Mouse (Mus musculus) CH12.LX (cell line): Measurements from ENCODE around the gene Olfr315. TPM values are rescaled to one million over a fixed set of nuclear protein-coding genes. Genes with fewer than 3 reads are reported as not detected.
A peak's percentile ranks its signal among the peaks of the same experiment; 100 is the strongest.

ENCODE experiments used
- DNase-seq: peaks from one replicate; pipeline ENCODE4 v3.0.0-alpha.2; 2013; ENCODE audit errors: extremely low read depth
- H3K27ac ChIP-seq: 2 replicates; pipeline ENCODE4 v1.5.1; 2012; ENCODE audit warnings: low read depth, mild to moderate bottlenecking, control low read depth, moderate library complexity; ENCODE audit not compliant: insufficient read depth
- H3K27me3 ChIP-seq: replicated peaks from 2 replicates; pipeline ENCODE3; 2012; ENCODE audit warnings: inconsistent platforms
- H3K36me3 ChIP-seq, 2 experiments: replicated peaks in 1 of 2; 2 replicates each; pipeline versions ENCODE3 to v1.6.1; 2012; ENCODE audit warnings: inconsistent platforms in 1 of 2, low read length in 1 of 2, mild to moderate bottlenecking in 1 of 2, mixed read lengths in 1 of 2, moderate library complexity in 1 of 2; ENCODE audit not compliant: control insufficient read depth in 1 of 2, insufficient read depth in 1 of 2
- H3K4me1 ChIP-seq, 2 experiments: 2 replicates each; pipeline ENCODE4 v1.6.1; 2012; ENCODE audit warnings: inconsistent platforms in 1 of 2, moderate library complexity in 1 of 2; ENCODE audit not compliant: insufficient read depth in 2 of 2, control insufficient read depth in 1 of 2
- H3K4me2 ChIP-seq: 2 replicates; pipeline ENCODE4 v1.6.1; 2012; ENCODE audit warnings: low read depth, mild to moderate bottlenecking, control low read depth; ENCODE audit not compliant: poor library complexity, insufficient read depth, severe bottlenecking
- H3K4me3 ChIP-seq, 3 experiments: fragments of 150-350 bp in 1 of 3; sonication (generic) in 1 of 3; replicated peaks in 1 of 3; 2 replicates each; pipeline versions ENCODE3 to v1.5.1; 2011 to 2012; ENCODE audit warnings: low read depth in 2 of 3, low read length in 2 of 3, mild to moderate bottlenecking in 2 of 3, moderate library complexity in 2 of 3, control low read depth in 1 of 3, improper control_type of control experiment in 1 of 3, inconsistent platforms in 1 of 3, mixed read lengths in 1 of 3; ENCODE audit not compliant: poor library complexity in 1 of 3
- H3K79me2 ChIP-seq: replicated peaks from 2 replicates; pipeline ENCODE4 v1.6.1; 2012; ENCODE audit warnings: mild to moderate bottlenecking, moderate library complexity; ENCODE audit not compliant: control insufficient read depth, poor library complexity, insufficient read depth, severe bottlenecking; ENCODE audit errors: extremely low read depth
- H3K9ac ChIP-seq: 2 replicates; pipeline ENCODE4 v1.6.1; 2012; ENCODE audit warnings: low read depth, mild to moderate bottlenecking, control low read depth, moderate library complexity; ENCODE audit not compliant: insufficient read depth
- H3K9me3 ChIP-seq: replicated peaks from 2 replicates; pipeline ENCODE3; 2012; ENCODE audit warnings: low read length, inconsistent platforms, mixed read lengths
- BHLHE40 ChIP-seq: IDR thresholded peaks from 2 replicates; pipeline ENCODE4 v1.6.1; 2011; ENCODE audit warnings: mild to moderate bottlenecking, low read depth, low read length, improper control_type of control experiment
- CHD1 ChIP-seq: IDR thresholded peaks from 2 replicates; pipeline ENCODE4 v1.6.1; 2012; ENCODE audit warnings: low read depth, low read length, improper control_type of control experiment, inconsistent platforms
- CHD2 ChIP-seq: IDR thresholded peaks from 2 replicates; pipeline ENCODE4 v1.6.1; 2011; ENCODE audit warnings: low read length, improper control_type of control experiment
- CTCF ChIP-seq, 2 experiments: IDR thresholded peaks in 1 of 2; conservative IDR thresholded peaks in 1 of 2; 2 replicates each; pipeline ENCODE4 v1.5.1; 2011 to 2012; ENCODE audit warnings: low read depth in 2 of 2, low read length in 2 of 2, improper control_type of control experiment in 1 of 2, inconsistent platforms in 1 of 2, mild to moderate bottlenecking in 1 of 2, moderate library complexity in 1 of 2
- E2F4 ChIP-seq: IDR thresholded peaks from 2 replicates; pipeline ENCODE4 v1.6.1; 2011; ENCODE audit warnings: low read depth, low read length, improper control_type of control experiment; ENCODE audit not compliant: insufficient replicate concordance
- ELF1 ChIP-seq: IDR thresholded peaks from 2 replicates; pipeline ENCODE4 v1.6.1; 2014; ENCODE audit warnings: low read depth, mild to moderate bottlenecking, inconsistent platforms, low read length, improper control_type of control experiment
- EP300 ChIP-seq: IDR thresholded peaks from 2 replicates; pipeline ENCODE4 v1.6.1; 2011; ENCODE audit warnings: low read length, improper control_type of control experiment
- ETS1 ChIP-seq: conservative IDR thresholded peaks from 2 replicates; pipeline ENCODE4 v1.6.1; 2012; ENCODE audit warnings: low read depth, mild to moderate bottlenecking, inconsistent platforms, low read length, improper control_type of control experiment, moderate library complexity
- HCFC1 ChIP-seq: IDR thresholded peaks from 2 replicates; pipeline ENCODE4 v1.6.1; 2012; ENCODE audit warnings: low read depth, mild to moderate bottlenecking, inconsistent platforms, low read length, improper control_type of control experiment
- IRF4 ChIP-seq: IDR thresholded peaks from 2 replicates; pipeline ENCODE4 v1.6.1; 2014; ENCODE audit warnings: low read depth, mild to moderate bottlenecking, inconsistent platforms, low read length, improper control_type of control experiment
- JUN ChIP-seq: IDR thresholded peaks from 2 replicates; pipeline ENCODE4 v1.6.1; 2011; ENCODE audit warnings: low read depth, mild to moderate bottlenecking, low read length, improper control_type of control experiment, moderate library complexity; ENCODE audit not compliant: insufficient read depth
- JUND ChIP-seq: conservative IDR thresholded peaks from 2 replicates; pipeline ENCODE4 v1.6.1; 2011; ENCODE audit warnings: low read depth, low read length, improper control_type of control experiment
- KAT2A ChIP-seq: IDR thresholded peaks from 2 replicates; pipeline ENCODE4 v1.6.1; 2012; ENCODE audit warnings: low read length, improper control_type of control experiment, inconsistent platforms; ENCODE audit not compliant: insufficient replicate concordance
- MAFK ChIP-seq: IDR thresholded peaks from 2 replicates; pipeline ENCODE4 v1.6.1; 2011; ENCODE audit warnings: low read length, improper control_type of control experiment; ENCODE audit not compliant: insufficient replicate concordance
- MAX ChIP-seq: IDR thresholded peaks from 2 replicates; pipeline ENCODE4 v1.6.1; 2011; ENCODE audit warnings: low read length, improper control_type of control experiment
- MAZ ChIP-seq: IDR thresholded peaks from 2 replicates; pipeline ENCODE4 v1.6.1; 2012; ENCODE audit warnings: low read depth, mild to moderate bottlenecking, inconsistent platforms, low read length, improper control_type of control experiment, moderate library complexity
- MEF2A ChIP-seq: IDR thresholded peaks from 2 replicates; pipeline ENCODE4 v1.6.1; 2014; ENCODE audit warnings: low read depth, mild to moderate bottlenecking, inconsistent platforms, low read length, improper control_type of control experiment, borderline replicate concordance
- MYC ChIP-seq: IDR thresholded peaks from 2 replicates; pipeline ENCODE4 v1.6.1; 2011; ENCODE audit warnings: low read depth, mild to moderate bottlenecking, improper control_type of control experiment, low read length
- NELFE ChIP-seq: IDR thresholded peaks from 2 replicates; pipeline ENCODE4 v1.6.1; 2011; ENCODE audit warnings: low read depth, low read length, improper control_type of control experiment
- NRF1 ChIP-seq: IDR thresholded peaks from 2 replicates; pipeline ENCODE4 v1.6.1; 2014; ENCODE audit warnings: low read depth, mild to moderate bottlenecking, inconsistent platforms, low read length, improper control_type of control experiment, moderate library complexity
- POLR2A ChIP-seq: IDR thresholded peaks from 2 replicates; pipeline ENCODE4 v1.6.1; 2011; ENCODE audit warnings: low read depth, mild to moderate bottlenecking, improper control_type of control experiment, low read length
- POLR2AphosphoS2 ChIP-seq: IDR thresholded peaks from 2 replicates; pipeline ENCODE4 v1.6.1; 2011; ENCODE audit warnings: low read depth, low read length, improper control_type of control experiment
- RAD21 ChIP-seq: IDR thresholded peaks from 2 replicates; pipeline ENCODE4 v1.6.1; 2011; ENCODE audit warnings: low read depth, mild to moderate bottlenecking, low read length, improper control_type of control experiment, moderate library complexity
- RCOR1 ChIP-seq: conservative IDR thresholded peaks from 2 replicates; pipeline ENCODE4 v1.6.1; 2012; ENCODE audit warnings: low read depth, mild to moderate bottlenecking, inconsistent platforms, low read length, improper control_type of control experiment
- SIN3A ChIP-seq: IDR thresholded peaks from 2 replicates; pipeline ENCODE4 v1.6.1; 2012; ENCODE audit warnings: low read length, improper control_type of control experiment, inconsistent platforms
- SMC3 ChIP-seq: IDR thresholded peaks from 2 replicates; pipeline ENCODE4 v1.6.1; 2011; ENCODE audit warnings: low read depth, low read length, improper control_type of control experiment
- TBP ChIP-seq: conservative IDR thresholded peaks from 2 replicates; pipeline ENCODE4 v1.6.1; 2011; ENCODE audit warnings: low read depth, low read length, improper control_type of control experiment
- TCF12 ChIP-seq: IDR thresholded peaks from 2 replicates; pipeline ENCODE4 v1.6.1; 2014; ENCODE audit warnings: low read depth, mild to moderate bottlenecking, inconsistent platforms, low read length, improper control_type of control experiment
- USF2 ChIP-seq: conservative IDR thresholded peaks from 2 replicates; pipeline ENCODE4 v1.6.1; 2011; ENCODE audit warnings: low read depth, low read length, improper control_type of control experiment
- ZC3H11A ChIP-seq: IDR thresholded peaks from 2 replicates; pipeline ENCODE4 v1.6.1; 2012; ENCODE audit warnings: low read depth, mild to moderate bottlenecking, inconsistent platforms, low read length, improper control_type of control experiment
- ZKSCAN1 ChIP-seq: IDR thresholded peaks from 2 replicates; pipeline ENCODE4 v1.6.1; 2012; ENCODE audit warnings: low read depth, inconsistent platforms, low read length, improper control_type of control experiment, borderline replicate concordance
- ZMIZ1 ChIP-seq: IDR thresholded peaks from 2 replicates; pipeline ENCODE4 v1.6.1; 2012; ENCODE audit warnings: low read depth, mild to moderate bottlenecking, inconsistent platforms, low read length, improper control_type of control experiment
- dilution Hi-C: fragments of 300-500 bp; cut with MboI; formaldehyde crosslinking; loops from 2 replicates; pipeline ENCODE4 v1.14.3; 2020; ENCODE audit warnings: low sequenced_read_pairs; ENCODE audit not compliant: extremely low pct_unique_long_range_greater_than_20kb, extremely low pct_ligation_motif_present
- in situ Hi-C: fragments of 300-500 bp; cut with MboI; formaldehyde crosslinking; loops from 3 replicates; pipeline ENCODE4 v1.14.3; 2019; ENCODE audit warnings: low sequenced_read_pairs, low pct_ligation_motif_present, low pct_unique_long_range_greater_than_20kb, mixed read lengths
- polyA plus RNA-seq: library from polyadenylated mRNA; unstranded; fragments of >175 nt; gene quantifications from 2 replicates; pipeline ENCODE4 v1.2.1, GENCODE M21; 2012; ENCODE audit warnings: low read depth; ENCODE audit not compliant: insufficient read length
- total RNA-seq, 2 experiments: library from RNA; depleted of rRNA; stranded (reverse); fragments of 300-350 nt in 1 of 2; fragments of >200 nt in 1 of 2; gene quantifications; 2 replicates each; pipeline ENCODE4 v1.2.3; 2012 to 2014

Olfr315 gene
- total and polyA plus RNA-seq, 3 experiments = not detected

DNA sequence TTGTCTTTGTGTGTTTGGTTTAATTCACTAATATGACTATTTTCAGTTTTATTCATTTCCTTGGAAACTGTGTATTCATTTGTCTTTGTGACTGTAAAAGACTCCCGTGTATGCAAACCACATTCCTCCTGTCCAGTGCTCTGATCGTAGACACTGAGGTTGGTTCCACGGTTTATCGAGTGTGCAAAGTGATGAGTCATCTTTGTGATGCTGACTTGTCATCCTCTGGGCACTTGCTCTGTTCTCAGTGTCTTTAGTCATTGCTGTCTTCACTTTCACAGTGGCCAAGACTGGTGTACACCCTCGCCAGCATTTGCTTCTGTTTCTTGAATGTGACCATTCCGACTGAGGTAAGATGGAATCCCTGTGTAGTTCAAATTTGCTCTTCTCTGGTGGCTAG is 17.7 kb downstream of the Olfr315 start:
- Histone ChIP-seq H3K4me2 (peak overlapping the region; percentile 69; the same call in 1 of the 2 replicates), H3K4me3 (no peak overlapping the region), H3K27me3 (no peaks in the 10 kb centered on the region), H3K79me2 (no peaks in the 10 kb centered on the region), H3K36me3 (no peaks in the 10 kb centered on the region)
- peak; percentile 77 for TF ChIP-seq JUN
- TF ChIP-seq USF2 = no peak
- TF ChIP-seq MAZ = no peak
- TF ChIP-seq ETS1 = peak; percentile 70
- TF ChIP-seq SMC3 = no peak
- TF ChIP-seq RCOR1 = no peak
- no peak for TF ChIP-seq KAT2A
- no peak; the same call in 1 of the 2 replicates for TF ChIP-seq EP300
- TF ChIP-seq JUND = peak; percentile 86
- TF ChIP-seq TBP = no peak
- TF ChIP-seq ELF1 = no peak
- no peak for TF ChIP-seq MEF2A
- no peak for TF ChIP-seq ZC3H11A
- 0 out of 2 replicates have a peak, but pooled peaks have one; percentile 22 for TF ChIP-seq SIN3A
- no peak for TF ChIP-seq CTCF (conservative IDR thresholded peaks at IDR 0.05 in 1 of 2, IDR thresholded peaks at IDR 0.05 in 1 of 2; ENCODE audit: low read depth in 2 of 2, low read length in 2 of 2)
- TF ChIP-seq RAD21 = no peak
- no peak for TF ChIP-seq MAX
- TF ChIP-seq POLR2AphosphoS2 = no peak
- peak; percentile 68 for TF ChIP-seq BHLHE40
- TF ChIP-seq IRF4 = peak; percentile 51; the same call in 1 of the 2 replicates
- no peak for TF ChIP-seq ZKSCAN1
- TF ChIP-seq MAFK = peak; percentile 97
- TF ChIP-seq HCFC1 = no peak
- no peak for TF ChIP-seq MYC
- TF ChIP-seq NRF1 = no peak
- no peak for TF ChIP-seq ZMIZ1
- TF ChIP-seq E2F4 = no peak
- no peak for TF ChIP-seq CHD2
- no peak for TF ChIP-seq POLR2A
- TF ChIP-seq TCF12 = no peak
- TF ChIP-seq NELFE = no peak
- no peak for TF ChIP-seq CHD1
- TF ChIP-seq, all 38 proteins: peak for 7
- Histone ChIP-seq H3K27ac (no peak overlapping the region), H3K4me1 (peaks cover 11 to 31% of the 10 kb centered on the region in 2 experiments), H3K9ac (no peak overlapping the region), H3K9me3 (no peaks in the 10 kb centered on the region)
- dilution Hi-C loops (no loop called here), in situ Hi-C loops (no loop called here)
- DNase-seq = peak; percentile 70
